Mouse (Mus musculus): Measurements from ENCODE around the gene Gm37240.
"Not testable (repeated sequence)": the region's sequence is repeated elsewhere in the genome, so short reads cannot be mapped to it uniquely, and the experiment has no call there.

Gene Gm37240

GRCm38 (mm10) chr3:84594894-84595676 lies 1292.2 kb downstream of the Gm37240 start:
- DNase-seq (ENCODE audit: low spot score), result peak; percentile 27

GRCm38 (mm10) chr3:84593274-84593673 lies 1294.0 kb downstream of the Gm37240 start, which contains the start of gene Tigd4:
TSS of gene Tigd4 (plus strand) at chr3:84593574.
- DNase-seq (ENCODE audit: low spot score), result no peak

GRCm38 (mm10) chr3:84586736-84587135 lies 1300.6 kb downstream of the Gm37240 start:
- DNase-seq (ENCODE audit: low spot score), result no peak

GRCm38 (mm10) chr3:84582913-84583276 lies 1304.4 kb downstream of the Gm37240 start:
- no peak for DNase-seq (ENCODE audit: low spot score)

- DNase-seq (ENCODE audit: low spot score), result peak; percentile 99
Observed at GRCm38 (mm10) chr3:84582023-84582912, 1305.0 kb downstream of the Gm37240 start, which contains the start of gene Arfip1. TSS of gene Arfip1 (minus strand) at chr3:84582625.

DNA sequence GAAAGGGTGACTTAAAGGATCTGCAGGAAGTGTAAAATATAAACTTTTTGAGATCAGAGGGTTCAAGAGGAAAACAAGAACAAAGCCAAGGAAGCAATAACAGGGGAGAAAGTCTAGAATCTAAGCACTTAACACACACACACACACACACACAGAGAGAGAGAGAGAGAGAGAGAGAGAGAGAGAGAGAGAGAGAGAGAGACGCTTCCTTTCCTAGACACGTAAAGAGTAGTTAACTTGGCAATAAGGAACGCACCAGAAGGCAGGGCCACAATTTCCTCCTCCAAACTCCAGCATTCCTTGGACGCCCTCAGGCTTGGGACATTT lies 1305.7 kb downstream of the Gm37240 start:
- no peak for DNase-seq (ENCODE audit: low spot score)

DNA sequence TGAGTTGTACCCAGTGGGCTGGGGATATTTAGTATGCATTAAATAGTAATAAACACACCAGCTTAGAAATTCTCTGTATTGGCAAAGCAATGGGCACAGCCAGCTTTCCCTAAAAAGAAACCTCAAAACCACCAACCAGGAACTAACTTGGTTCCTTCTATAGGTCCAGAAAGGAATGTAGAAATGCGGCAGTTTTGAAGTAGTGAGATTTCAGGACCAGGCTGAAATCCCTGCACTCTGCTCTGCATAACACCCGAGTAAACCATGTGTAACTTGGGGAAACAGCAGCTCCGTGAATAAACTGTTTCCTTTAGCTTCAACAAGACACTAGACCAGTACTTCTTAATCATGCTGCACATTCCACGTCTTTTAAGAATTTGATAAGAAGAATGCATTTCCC lies 1306.6 kb downstream of the Gm37240 start:
- DNase-seq (ENCODE audit: low spot score), result no peak

DNA sequence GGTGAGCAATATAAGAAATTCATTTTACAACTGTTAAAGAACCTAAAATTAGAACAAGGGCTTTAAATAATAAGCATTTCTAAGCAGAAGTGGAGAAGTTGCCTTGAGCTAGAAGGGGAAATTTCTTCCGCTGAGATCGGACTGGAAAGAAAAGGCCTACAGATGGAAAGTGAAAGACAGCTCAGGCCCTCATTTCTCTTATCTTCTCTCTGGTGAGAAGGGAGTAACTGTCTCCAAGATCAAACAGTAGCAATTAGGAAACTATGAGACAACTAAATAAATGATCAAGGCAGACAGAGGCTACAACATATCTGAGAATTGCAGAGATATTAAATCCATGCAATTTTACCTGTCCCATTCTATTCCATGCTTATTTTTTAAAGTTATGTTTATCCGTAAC lies 1316.8 kb downstream of the Gm37240 start:
- no peak for DNase-seq (ENCODE audit: low spot score)

DNA sequence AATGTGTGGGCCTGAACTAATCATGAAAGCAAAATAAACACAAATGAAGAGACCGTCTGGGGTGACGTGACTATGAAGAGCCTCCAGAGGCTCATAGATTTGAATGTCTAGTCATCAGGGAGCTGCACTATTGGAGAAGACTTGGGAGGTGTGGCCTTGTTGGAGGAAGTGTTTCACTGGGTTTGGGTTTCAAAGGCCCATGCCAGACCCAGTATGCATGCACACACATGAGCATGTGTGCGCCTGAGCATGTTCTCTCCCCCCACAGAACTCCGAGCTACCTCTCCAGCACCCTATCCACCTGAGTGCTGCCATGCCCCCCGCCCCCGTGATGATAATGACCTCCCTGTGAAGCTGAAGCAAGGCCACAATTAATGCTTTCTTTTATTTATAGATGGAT lies 1317.7 kb downstream of the Gm37240 start:
- DNase-seq (ENCODE audit: low spot score), result no peak

- DNase-seq (ENCODE audit: low spot score), result no peak
Observed at GRCm38 (mm10) chr3:84568540-84568939, 1318.8 kb downstream of the Gm37240 start.

- DNase-seq (ENCODE audit: low spot score), result no peak
Observed at GRCm38 (mm10) chr3:84563415-84563814, 1323.9 kb downstream of the Gm37240 start.

DNA sequence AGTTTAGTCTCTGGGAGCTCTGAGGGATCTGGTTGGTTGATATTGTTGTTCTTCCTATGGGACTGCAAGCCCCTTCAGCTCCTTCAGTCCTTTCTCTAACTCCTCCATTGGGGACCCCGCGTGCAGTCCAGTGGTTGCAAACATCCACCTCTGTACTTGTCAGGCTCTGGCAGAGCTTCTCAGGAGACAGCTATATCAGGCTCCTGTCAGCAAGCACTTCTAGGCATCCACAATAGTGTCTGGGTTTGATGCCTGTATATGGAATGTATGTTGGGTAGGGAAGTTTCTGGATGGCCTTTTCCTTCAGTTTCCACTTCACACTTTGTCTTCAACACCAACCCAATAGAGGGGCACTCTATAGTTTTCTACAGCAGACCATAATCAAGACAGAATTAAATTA lies 1324.4 kb downstream of the Gm37240 start:
- DNase-seq (ENCODE audit: low spot score), result not testable (repeated sequence)

GRCm38 (mm10) chr3:84558301-84558700 lies 1329.0 kb downstream of the Gm37240 start:
- DNase-seq (ENCODE audit: low spot score), result no peak

DNA sequence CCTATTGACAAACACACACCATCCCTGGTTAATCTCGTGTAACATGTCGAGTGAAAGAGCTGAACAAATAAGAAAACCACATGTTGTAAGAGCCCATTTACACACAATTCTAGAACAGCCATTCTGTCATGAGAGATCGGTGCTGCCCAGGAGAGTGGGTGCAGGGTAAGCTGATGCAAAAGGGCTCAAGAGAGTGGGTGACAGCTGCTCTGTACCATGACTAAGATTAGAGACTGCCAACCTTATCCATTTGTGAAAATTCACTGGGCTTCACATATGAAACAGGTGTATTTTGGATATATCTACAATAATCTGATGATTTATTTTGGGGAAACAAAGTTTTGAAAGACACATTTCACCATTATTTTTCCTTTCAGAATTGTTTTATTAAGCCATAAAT lies 1331.5 kb downstream of the Gm37240 start:
- no peak for DNase-seq (ENCODE audit: low spot score)

GRCm38 (mm10) chr3:84547177-84547576 lies 1340.1 kb downstream of the Gm37240 start:
- DNase-seq (ENCODE audit: low spot score), result no peak

GRCm38 (mm10) chr3:84542450-84542849 lies 1344.9 kb downstream of the Gm37240 start:
- DNase-seq (ENCODE audit: low spot score), result peak; percentile 82

- DNase-seq (ENCODE audit: low spot score), result no peak
Observed at GRCm38 (mm10) chr3:84541881-84542280, 1345.4 kb downstream of the Gm37240 start.

GRCm38 (mm10) chr3:84540640-84541039 lies 1346.7 kb downstream of the Gm37240 start:
- DNase-seq (ENCODE audit: low spot score), result no peak

DNA sequence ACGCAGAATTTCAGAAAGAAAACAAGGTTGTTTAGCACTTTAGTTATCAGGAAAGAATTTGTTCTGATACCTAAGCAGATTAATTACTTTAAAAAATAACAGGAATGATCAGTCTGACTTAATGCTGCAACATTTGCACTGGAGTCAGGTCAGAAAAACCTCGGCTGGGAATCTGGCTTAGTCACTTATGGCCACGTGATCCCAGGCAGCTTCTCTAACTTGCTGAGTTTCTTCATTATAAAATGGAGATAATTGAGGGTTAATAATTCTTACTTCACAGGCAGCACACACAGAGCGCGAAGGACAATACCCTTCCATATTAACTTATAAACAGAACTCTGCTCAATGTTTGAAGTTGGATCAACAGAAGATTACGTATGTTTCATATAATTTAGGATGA lies 1350.3 kb downstream of the Gm37240 start:
- DNase-seq (ENCODE audit: low spot score), result peak; percentile 18

- no peak for DNase-seq (ENCODE audit: low spot score)
Observed at GRCm38 (mm10) chr3:84533227-84533626, 1354.1 kb downstream of the Gm37240 start.

DNA sequence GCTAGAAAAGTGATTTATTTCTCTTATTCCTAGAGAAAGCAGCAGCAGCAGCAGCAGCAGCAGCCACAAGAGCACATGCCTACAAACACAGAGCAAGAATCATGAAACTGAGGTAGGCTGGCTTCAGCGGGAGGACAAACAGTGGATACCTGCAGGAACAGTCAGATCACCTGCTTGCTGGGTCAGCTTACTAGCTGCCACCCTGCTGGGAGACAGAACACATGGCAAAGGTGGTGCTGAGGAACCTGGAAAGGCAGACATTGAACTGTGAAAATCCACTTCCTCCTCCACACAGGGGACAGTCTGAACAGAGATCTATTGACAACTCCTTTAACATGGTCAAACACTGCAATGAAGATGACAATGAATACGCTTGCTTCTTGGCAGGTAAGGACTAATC lies 1358.3 kb downstream of the Gm37240 start:
- DNase-seq (ENCODE audit: low spot score), result no peak

DNA sequence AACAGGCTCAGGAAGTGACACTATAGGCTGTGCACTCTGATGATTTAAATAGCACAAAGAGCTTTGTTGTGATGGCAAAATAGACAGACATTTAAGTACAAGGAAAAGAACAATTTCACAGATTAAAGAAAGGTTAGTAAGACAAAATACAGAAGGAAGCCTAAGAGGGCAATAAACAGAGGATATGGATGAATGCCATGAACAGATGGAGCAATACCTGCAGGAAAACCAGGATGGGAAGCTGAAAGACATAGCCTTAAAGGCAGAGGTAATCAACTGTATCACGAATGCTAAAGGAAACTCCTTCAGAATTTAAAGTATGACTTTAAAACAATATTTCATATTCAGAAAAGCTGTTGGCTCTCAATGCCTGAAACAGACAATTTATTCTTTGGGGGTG lies 1362.4 kb downstream of the Gm37240 start:
- no peak for DNase-seq (ENCODE audit: low spot score)

GRCm38 (mm10) chr3:84516163-84516562 lies 1371.2 kb downstream of the Gm37240 start:
- no peak for DNase-seq (ENCODE audit: low spot score)

Measured in retina, embryonic 14.5 days (tissue).